Mouse (Mus musculus) right cerebral cortex, postnatal 10 days (tissue): ENCODE data around the gene Stoml3.

Source experiments
- DNase-seq, 2 experiments: peaks; one replicate each; pipeline ENCODE4 v3.0.0; 2021; ENCODE audit warnings: low spot score in 2 of 2

Gene Stoml3

DNA sequence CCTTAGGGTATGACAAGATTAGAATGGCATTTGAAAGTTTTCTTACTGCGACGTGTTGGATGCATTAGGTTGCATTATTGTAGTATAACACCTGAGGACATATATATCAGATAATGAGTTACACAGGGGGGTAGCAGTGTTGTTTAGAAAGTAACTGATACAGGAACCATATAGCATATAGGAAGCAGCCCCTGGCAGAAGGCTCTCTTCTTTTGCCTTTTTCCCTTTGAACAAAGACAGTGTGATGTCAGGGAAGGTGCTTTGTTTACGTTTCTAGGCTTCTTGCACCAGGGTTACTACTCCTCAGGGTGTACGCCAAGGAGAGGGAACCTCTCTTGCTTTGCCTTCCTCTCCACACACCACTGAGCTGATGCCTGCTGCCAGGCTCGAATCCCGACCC, at the start of gene Stoml3:
Gene Stoml3, plus strand, starts transcription at position 301 of the 400 bp plus-strand sequence.
- DNase-seq, result no peak

DNA sequence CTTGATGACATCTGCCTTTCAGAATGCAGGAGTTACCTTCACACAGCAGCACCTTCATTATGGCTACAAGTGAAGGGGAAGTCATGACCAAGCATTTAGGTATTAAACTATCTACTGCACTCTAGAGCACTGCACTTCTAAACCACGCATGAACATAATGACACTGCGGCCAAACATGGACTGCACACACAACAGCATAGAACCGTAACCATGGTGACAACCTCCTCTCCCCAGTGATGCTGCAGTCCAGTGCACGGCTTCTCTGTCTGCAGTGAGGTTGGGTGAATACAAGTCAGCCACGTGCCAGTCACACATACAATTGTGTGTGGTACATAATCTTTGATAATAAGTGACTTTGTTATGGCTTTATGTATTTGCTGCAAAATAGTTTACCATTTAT, 42.9 kb upstream of the Stoml3 start:
- peak in 1 of 2 experiments; percentile 21 for DNase-seq

DNA sequence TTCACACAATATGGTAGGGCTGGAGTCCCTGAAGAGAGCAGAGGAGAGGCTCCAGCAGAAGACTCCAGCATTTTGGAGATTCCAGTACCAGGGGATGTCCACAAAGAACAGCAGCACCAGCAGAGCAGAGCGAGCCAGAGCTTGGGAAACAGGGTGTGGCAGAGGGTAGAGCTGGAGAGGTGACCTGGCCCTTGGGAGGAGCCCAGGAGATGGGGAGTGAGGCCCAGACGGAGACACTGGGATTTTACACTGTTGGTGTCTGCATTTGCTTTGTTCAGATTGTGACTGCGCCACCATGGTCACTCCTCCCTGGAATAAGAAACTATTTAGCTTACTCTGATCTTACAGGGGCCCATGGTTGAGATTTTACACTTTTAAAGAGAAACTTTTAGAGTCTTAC, 41.7 kb upstream of the Stoml3 start:
- DNase-seq, result peak in 1 of 2 experiments; percentile 20

DNA sequence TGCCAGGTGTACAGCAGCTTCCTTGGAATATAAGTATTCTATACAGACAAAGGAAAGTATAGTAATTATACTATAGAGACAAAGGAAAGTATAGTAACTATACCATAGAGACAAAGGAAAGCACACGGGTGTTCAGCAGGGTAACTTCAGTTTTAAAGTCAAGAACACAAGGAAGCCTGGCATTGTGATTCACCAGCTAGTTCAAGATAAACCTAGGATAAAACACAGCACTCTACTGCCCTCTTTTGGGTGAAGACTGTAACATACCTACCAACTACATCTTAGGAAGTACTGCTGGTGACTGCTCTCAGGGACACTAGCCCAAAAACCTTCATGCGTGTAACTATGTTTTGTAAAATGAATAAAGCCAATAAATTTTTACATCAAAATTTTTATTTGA, 40.2 kb upstream of the Stoml3 start:
- peak; percentile 56 to 72 for DNase-seq

DNA sequence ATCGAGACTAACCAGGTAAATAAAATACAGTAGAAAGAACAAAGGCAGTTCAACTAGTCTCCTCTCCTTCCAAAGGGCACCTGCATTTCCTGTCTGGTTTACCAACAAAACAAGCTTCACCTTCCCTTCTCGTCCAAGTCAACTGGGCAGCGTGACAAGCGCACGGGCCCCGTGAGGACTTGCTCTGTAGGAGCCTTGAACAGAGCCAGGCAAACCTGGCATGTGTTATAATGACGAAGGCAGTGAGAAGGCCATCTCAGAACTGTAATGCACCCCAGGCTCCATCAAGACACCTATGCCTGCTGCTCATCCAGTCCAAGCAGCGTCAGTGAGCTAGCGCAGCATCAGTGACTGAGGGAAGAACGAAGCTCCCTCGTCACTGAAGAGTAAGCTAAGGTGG, 37.8 kb upstream of the Stoml3 start:
- peak in 1 of 2 experiments; percentile 19 for DNase-seq

DNA sequence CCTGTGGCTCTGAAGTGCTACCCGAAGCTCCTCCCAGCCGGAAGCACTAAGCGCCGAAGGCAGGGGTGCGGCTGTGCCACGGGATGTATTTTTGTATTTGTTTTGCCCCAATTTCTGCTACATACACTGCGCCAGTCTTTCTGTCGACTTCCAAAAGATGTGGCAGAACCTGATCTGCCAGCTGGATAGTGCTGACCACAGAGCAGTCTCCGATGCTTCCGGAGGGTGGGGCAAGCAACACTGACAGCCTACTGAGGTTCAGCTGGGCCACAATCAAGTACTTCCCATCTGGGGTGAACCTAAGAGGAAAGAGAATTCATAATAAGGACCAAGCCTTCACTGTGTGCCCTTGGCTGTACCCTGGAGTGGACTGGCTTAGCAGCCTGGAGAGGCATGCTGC, 36.1 kb upstream of the Stoml3 start:
- DNase-seq, result peak in 1 of 2 experiments; percentile 13

GRCm38 (mm10) chr3:53453346-53453745, 35.1 kb upstream of the Stoml3 start:
- no peak for DNase-seq

DNA sequence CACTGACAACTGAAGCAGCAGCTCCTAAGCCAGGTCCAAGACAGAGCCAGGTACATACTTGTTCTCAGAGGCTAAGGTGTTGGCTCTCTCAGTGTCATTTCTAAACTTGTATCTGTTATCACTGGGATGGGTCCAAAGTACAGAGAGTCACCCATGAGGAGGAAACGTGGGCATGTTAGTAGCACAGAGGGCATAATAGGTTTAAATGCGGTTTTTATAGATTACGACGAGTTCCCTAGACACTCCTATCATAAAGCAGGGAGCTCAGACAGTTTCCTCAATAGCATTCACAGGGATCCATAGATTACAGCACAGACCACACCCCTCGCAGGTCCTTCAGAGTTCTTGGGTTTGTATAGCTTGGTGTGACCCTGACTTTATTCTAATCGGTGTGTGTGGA, 34.4 kb upstream of the Stoml3 start:
- no peak for DNase-seq

DNA sequence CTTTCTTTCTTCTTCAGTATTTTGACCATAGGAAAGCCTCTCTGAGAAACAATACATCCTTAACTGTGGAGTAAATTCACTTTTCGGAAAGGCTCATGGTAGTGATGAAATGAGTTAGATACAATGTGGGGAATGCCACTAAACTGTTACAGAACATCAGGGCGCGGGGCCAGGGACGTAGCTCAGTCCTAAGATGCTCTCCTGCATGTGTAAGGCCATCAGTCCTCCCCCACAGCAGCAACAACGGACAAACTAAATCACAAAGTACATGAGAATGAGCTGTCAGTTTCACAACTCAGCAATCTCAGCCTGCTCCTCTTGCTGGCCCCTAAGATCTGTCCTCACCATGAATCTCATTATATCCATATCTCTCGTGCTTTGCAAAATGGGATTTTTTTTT, 33.9 kb upstream of the Stoml3 start:
- no peak for DNase-seq

DNA sequence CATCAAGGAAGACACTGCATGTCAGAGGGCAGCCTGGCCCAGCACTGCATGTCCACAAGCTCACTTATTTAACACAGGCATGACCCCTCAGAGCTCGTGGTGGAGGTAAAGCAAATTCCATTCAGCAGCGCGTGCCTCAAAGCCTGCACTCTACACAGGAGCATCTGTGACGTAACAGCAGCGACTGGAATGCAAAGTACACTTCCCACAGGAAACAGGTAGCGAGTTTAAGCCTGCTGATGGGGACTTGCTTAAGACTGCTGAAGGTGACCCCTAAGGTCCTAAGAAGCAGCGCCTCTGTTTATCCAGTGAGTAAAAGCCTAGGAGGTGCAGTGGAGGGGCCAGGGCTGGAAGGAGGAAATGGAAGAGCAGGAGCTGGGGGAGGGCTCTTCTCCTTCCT, 33.5 kb upstream of the Stoml3 start:
- DNase-seq, result no peak

GRCm38 (mm10) chr3:53457750-53458149, 30.7 kb upstream of the Stoml3 start:
- DNase-seq, result no peak

- peak in 1 of 2 experiments; percentile 39 for DNase-seq
Measured at GRCm38 (mm10) chr3:53460106-53460505, 28.3 kb upstream of the Stoml3 start.

DNA sequence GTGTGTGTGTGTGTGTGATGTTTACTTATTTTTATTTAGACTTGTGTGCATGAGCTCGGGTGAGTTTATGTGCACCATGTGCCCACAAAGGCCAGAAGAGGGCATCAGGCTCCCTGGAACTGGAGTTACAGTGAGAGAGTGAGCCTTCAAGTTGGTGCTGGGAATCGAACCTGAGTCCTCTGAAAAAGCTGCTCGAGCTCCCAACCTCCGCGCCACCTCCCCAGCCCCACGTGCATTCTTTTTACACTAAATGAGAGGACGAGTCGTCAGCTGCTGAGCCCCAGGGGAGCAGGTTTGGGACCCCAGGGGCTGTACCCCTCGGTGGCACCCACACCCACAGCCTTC, 25.8 kb upstream of the Stoml3 start:
- DNase-seq, result no peak

- DNase-seq, result peak; percentile 97 to 98
Measured at GRCm38 (mm10) chr3:53463046-53463764, 25.2 kb upstream of the Stoml3 start, which contains the start of the genes Nhlrc3 and Proser1. Gene Nhlrc3, minus strand, starts transcription at chr3:53463332. Gene Proser1, plus strand, starts transcription at chr3:53463666.

GRCm38 (mm10) chr3:53463765-53464114, 24.7 kb upstream of the Stoml3 start:
- no peak for DNase-seq

GRCm38 (mm10) chr3:53464146-53464698, 24.2 kb upstream of the Stoml3 start:
- no peak for DNase-seq

DNA sequence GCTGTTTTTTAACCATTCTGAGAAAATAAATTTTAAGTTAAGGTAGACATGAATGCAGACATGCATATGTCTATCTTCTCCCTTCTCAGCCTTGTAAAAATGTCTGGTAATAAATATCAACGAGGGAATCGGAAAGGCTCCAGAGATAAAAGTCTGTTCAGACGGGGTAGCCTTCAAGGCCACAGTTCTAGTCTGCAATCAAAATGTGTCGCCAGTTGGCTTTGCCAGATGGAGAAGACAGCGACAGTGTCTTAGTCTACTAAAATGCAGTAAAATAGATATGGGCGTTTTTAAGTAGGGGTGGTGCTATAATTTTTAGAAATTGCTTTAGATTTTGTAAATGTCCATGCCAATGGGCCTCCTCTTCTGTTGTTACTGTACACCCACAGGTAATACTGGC, 23.1 kb upstream of the Stoml3 start:
- DNase-seq, result peak in 1 of 2 experiments; percentile 37

- no peak for DNase-seq
Measured at GRCm38 (mm10) chr3:53466481-53466880, 22.0 kb upstream of the Stoml3 start.

GRCm38 (mm10) chr3:53467356-53467755, 21.1 kb upstream of the Stoml3 start:
- DNase-seq, result no peak

- DNase-seq, result no peak
Measured at GRCm38 (mm10) chr3:53469650-53470049, 18.8 kb upstream of the Stoml3 start.

DNA sequence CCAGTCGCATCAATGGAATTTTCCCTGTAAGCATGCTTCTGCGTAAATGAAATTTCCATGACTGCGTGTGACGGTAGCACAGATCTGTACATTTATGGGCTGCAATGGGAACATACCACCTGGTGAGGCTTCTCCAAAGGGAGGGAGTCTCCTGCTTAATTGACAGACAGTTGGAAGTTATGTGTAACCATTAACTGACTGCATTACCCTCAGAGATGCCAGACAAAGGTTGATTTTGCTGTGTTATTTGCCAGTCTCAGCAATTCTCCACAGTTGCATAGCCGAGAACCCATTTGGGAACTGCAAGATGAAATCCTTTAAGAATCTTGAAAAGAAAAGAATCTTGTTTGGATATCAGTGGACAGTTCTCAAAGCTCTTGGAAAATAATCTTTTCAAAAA, 16.4 kb upstream of the Stoml3 start:
- no peak for DNase-seq

DNA sequence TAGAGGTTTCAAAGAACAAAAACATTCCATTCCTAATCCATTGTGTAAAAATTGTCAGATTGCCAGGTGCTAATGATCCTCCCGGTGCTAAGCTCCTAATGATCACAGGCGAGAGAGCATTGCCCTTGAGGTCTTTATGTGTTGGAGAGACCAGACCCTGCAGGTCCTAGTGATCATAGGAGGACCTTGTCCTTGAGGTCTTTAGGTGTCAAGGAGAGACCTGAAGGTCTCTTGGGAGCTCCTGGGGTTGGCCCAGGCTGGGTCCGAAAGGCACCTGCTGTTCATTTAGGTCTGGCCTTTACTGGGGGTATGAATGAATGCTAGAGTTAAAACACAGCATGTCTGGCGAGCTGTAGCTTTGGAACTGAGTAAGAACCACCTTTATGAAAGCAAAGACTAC, 14.3 kb upstream of the Stoml3 start:
- no peak for DNase-seq

GRCm38 (mm10) chr3:53475889-53476288, 12.6 kb upstream of the Stoml3 start:
- peak; percentile 68 to 74 for DNase-seq

DNA sequence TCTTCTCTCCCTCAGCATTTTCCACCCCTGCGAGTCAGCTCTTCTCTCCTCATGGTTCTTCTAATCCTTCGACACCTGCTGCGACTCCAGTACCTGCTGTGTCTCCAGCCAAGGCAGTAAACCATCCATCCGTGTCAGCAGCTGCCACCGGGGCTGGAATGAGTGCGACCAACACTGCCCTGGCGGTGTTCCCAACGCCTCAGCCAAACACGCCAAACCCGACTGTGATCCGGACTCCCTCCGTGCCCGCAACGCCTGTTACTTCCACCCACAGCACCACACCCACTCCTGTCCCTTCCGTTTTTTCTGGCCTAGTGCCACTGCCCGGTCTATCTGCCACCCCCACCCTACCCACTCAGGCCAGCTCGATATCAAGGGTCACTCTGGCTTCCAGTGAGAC, 11.0 kb upstream of the Stoml3 start:
- peak in 1 of 2 experiments; percentile 32 for DNase-seq
